Mouse (Mus musculus): Measurements from ENCODE around the gene Olfr547. TPM values are rescaled to one million over a fixed set of nuclear protein-coding genes. Genes with fewer than 3 reads are reported as not detected.
A peak's percentile ranks its signal among the peaks of the same experiment; 100 is the strongest.

Olfr547 gene
- total and polyA plus RNA-seq, 3 experiments: not detected

DNA sequence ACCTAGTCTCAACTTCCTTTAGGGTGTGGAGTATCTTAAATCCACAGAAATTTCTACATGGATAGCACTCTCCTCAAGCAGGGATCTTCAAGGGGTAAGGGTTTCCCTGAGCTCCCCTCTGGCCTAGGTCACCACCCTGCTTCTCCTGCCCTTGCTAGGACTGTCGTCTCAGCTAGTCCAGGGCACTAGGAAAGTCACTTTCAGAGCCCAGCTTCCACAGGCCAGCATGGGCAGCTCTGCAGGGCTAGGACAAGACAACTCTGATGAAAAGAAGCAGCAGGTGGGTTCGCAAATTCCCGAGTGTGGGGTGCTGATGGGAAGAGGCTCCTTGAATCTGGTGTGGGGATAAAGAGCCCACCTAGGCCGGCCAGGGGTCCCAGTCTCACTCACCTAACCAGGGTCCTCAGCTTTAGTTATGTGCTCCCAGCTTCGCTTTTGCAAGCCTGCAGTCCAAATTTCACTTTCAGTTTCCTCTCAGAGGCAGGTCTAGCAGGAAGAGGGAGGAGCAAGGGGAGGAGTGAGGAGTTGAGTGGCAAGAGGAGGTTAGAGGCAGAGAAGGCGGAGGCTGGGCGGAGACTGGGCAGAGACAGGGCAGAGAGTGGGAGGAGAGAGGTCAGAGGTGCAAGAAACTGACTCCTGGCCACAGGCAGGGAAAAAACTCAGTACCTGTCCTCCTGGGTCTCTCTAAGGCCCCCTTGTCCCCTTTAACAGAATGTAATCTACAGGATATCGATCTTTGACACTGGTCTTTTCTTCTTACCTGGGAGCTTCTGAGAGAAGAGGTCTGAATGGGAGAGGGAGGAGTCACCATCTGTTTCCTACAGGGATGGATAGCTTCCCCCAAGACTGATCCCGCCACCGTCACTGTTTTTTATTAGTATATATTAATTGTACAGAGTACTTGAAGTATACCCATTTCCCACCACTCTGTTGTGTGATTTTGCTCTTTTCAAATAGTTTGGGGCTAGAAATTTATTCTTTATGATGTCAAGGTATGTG is 30.7 kb downstream of the Olfr547 start, which contains the start of gene Trim21:
Trim21 (minus strand) TSS at position 488 of the 999 bp plus-strand sequence.
- Histone ChIP-seq H3K36me3 (replicated peaks in 1 of 2; ENCODE audit: control insufficient read depth in 1 of 2, insufficient read depth in 1 of 2, low read length in 1 of 2) (peaks cover 10 to 33% of the 10 kb centered on the region in 2 experiments), H3K4me2 (ENCODE audit: insufficient read depth, low read depth, poor library complexity, severe bottlenecking) (peak within 1 kb of the TSS; percentile 50), H3K79me2 (replicated peaks; ENCODE audit: control insufficient read depth, extremely low read depth, insufficient read depth, poor library complexity, severe bottlenecking) (no peaks in the 10 kb centered on the region; the same call in 1 of the 2 replicates), H3K27ac (ENCODE audit: insufficient read depth, low read depth) (no peak within 1 kb of the TSS), H3K4me3 (replicated peaks in 1 of 3; ENCODE audit: low read depth in 2 of 3, low read length in 2 of 3, poor library complexity in 1 of 3) (peak within 1 kb of the TSS; percentile 78 to 85 (median 82)), H3K27me3 (replicated peaks) (no peaks in the 10 kb centered on the region), H3K9me3 (replicated peaks; ENCODE audit: low read length) (no peaks in the 10 kb centered on the region), H3K4me1 (ENCODE audit: control insufficient read depth in 1 of 2, insufficient read depth in 2 of 2) (peaks cover 4 to 21% of the 10 kb centered on the region in 2 experiments), H3K9ac (ENCODE audit: insufficient read depth, low read depth) (peak within 1 kb of the TSS; percentile 82)
- peak; percentile 95 for DNase-seq (ENCODE audit: extremely low read depth)
- in situ Hi-C loops (cut with MboI; ENCODE audit: low pct_ligation_motif_present, low pct_unique_long_range_greater_than_20kb, low sequenced_read_pairs) (no loop called here), dilution Hi-C loops (cut with MboI; ENCODE audit: extremely low pct_ligation_motif_present, extremely low pct_unique_long_range_greater_than_20kb, low sequenced_read_pairs) (no loop called here)
- TF ChIP-seq JUN (IDR thresholded peaks at IDR 0.05; ENCODE audit: insufficient read depth, low read depth, low read length) (no peak), CTCF (conservative IDR thresholded peaks at IDR 0.05 in 1 of 2, IDR thresholded peaks at IDR 0.05 in 1 of 2; ENCODE audit: low read depth in 2 of 2, low read length in 2 of 2) (no peak), UBTF (IDR thresholded peaks at IDR 0.05; ENCODE audit: low read depth, low read length) (no peak), EP300 (IDR thresholded peaks at IDR 0.05; ENCODE audit: low read length) (peak; percentile 46; the same call in 1 of the 2 replicates), MAFK (IDR thresholded peaks at IDR 0.05; ENCODE audit: insufficient replicate concordance, low read length) (0 out of 2 replicates have a peak, but pooled peaks have one; percentile 12), TCF12 (IDR thresholded peaks at IDR 0.05; ENCODE audit: low read depth, low read length) (peak; percentile 61), MYC (IDR thresholded peaks at IDR 0.05; ENCODE audit: low read depth, low read length) (no peak), CHD2 (IDR thresholded peaks at IDR 0.05; ENCODE audit: low read length) (no peak), SMC3 (IDR thresholded peaks at IDR 0.05; ENCODE audit: low read depth, low read length) (no peak), GABPA (IDR thresholded peaks at IDR 0.05; ENCODE audit: insufficient replicate concordance, low read depth, low read length) (no peak), ZC3H11A (IDR thresholded peaks at IDR 0.05; ENCODE audit: low read depth, low read length) (no peak), CHD1 (IDR thresholded peaks at IDR 0.05; ENCODE audit: low read depth, low read length) (peak; percentile 64; the same call in 1 of the 2 replicates), PAX5 (IDR thresholded peaks at IDR 0.05; ENCODE audit: low read length) (no peak), USF2 (conservative IDR thresholded peaks at IDR 0.05; ENCODE audit: low read depth, low read length) (no peak), MEF2A (IDR thresholded peaks at IDR 0.05; ENCODE audit: borderline replicate concordance, low read depth, low read length) (peak; percentile 53; the same call in 1 of the 2 replicates), E2F4 (IDR thresholded peaks at IDR 0.05; ENCODE audit: insufficient replicate concordance, low read depth, low read length) (no peak), USF1 (IDR thresholded peaks at IDR 0.05; ENCODE audit: low read depth, low read length) (no peak), MAZ (IDR thresholded peaks at IDR 0.05; ENCODE audit: low read depth, low read length) (peak; percentile 68; the same call in 1 of the 2 replicates), KAT2A (IDR thresholded peaks at IDR 0.05; ENCODE audit: insufficient replicate concordance, low read length) (no peak), MAX (IDR thresholded peaks at IDR 0.05; ENCODE audit: low read length) (no peak; the same call in 1 of the 2 replicates), HCFC1 (IDR thresholded peaks at IDR 0.05; ENCODE audit: low read depth, low read length) (peak; percentile 50; the same call in 1 of the 2 replicates), NELFE (IDR thresholded peaks at IDR 0.05; ENCODE audit: low read depth, low read length) (peak; percentile 77), POLR2AphosphoS2 (IDR thresholded peaks at IDR 0.05; ENCODE audit: low read depth, low read length) (peak; percentile 63; the same call in 1 of the 2 replicates), RAD21 (IDR thresholded peaks at IDR 0.05; ENCODE audit: low read depth, low read length) (no peak), RCOR1 (conservative IDR thresholded peaks at IDR 0.05; ENCODE audit: low read depth, low read length) (no peak), POLR2A (IDR thresholded peaks at IDR 0.05; ENCODE audit: low read depth, low read length) (peak; percentile 77), SIN3A (IDR thresholded peaks at IDR 0.05; ENCODE audit: low read length) (peak; percentile 58), ZMIZ1 (IDR thresholded peaks at IDR 0.05; ENCODE audit: low read depth, low read length) (peak; percentile 62; the same call in 1 of the 2 replicates), BHLHE40 (IDR thresholded peaks at IDR 0.05; ENCODE audit: low read depth, low read length) (no peak), ELF1 (IDR thresholded peaks at IDR 0.05; ENCODE audit: low read depth, low read length) (peak; percentile 72; the same call in 1 of the 2 replicates), ETS1 (conservative IDR thresholded peaks at IDR 0.05; ENCODE audit: low read depth, low read length) (no peak; the same call in 1 of the 2 replicates), TBP (conservative IDR thresholded peaks at IDR 0.05; ENCODE audit: low read depth, low read length) (0 out of 2 replicates have a peak, but pooled peaks have one; percentile 38), ZKSCAN1 (IDR thresholded peaks at IDR 0.05; ENCODE audit: borderline replicate concordance, low read depth, low read length) (no peak), IRF4 (IDR thresholded peaks at IDR 0.05; ENCODE audit: low read depth, low read length) (peak; percentile 81), ZNF384 (IDR thresholded peaks at IDR 0.05; ENCODE audit: low read depth, low read length) (no peak), NRF1 (IDR thresholded peaks at IDR 0.05; ENCODE audit: low read depth, low read length) (no peak), MXI1 (IDR thresholded peaks at IDR 0.05; ENCODE audit: low read depth, low read length) (no peak)
